Mouse (Mus musculus) ES-E14 (cell line): Measurements from ENCODE around the gene Ipo7.

Source experiments
- CHD2 ChIP-seq: IDR thresholded peaks from 2 replicates; pipeline ENCODE4 v1.6.1; 2014; ENCODE audit warnings: mild to moderate bottlenecking, low read depth, low read length, inconsistent platforms
- HCFC1 ChIP-seq: IDR thresholded peaks from 2 replicates; pipeline ENCODE4 v1.6.1; 2012; ENCODE audit warnings: low read length, inconsistent platforms, borderline replicate concordance; ENCODE audit not compliant: insufficient read depth
- MAFK ChIP-seq: IDR thresholded peaks from 2 replicates; pipeline ENCODE4 v1.6.1; 2014; ENCODE audit warnings: mild to moderate bottlenecking, low read depth, low read length, inconsistent platforms; ENCODE audit not compliant: insufficient read depth
- ZC3H11A ChIP-seq: IDR thresholded peaks from 2 replicates; pipeline ENCODE4 v1.6.1; 2012; ENCODE audit warnings: low read depth, mild to moderate bottlenecking, inconsistent platforms, low read length, borderline replicate concordance
- ZNF384 ChIP-seq: IDR thresholded peaks from 2 replicates; pipeline ENCODE4 v1.6.1; 2012; ENCODE audit warnings: low read depth, low read length, inconsistent platforms

- TF ChIP-seq CHD2 = no peak
- no peak for TF ChIP-seq ZC3H11A
- TF ChIP-seq HCFC1 = no peak
- TF ChIP-seq ZNF384 = no peak
- TF ChIP-seq MAFK = no peak
Measured at GRCm38 (mm10) chr7:110014272-110014671, 3.8 kb upstream of the Ipo7 start.
